Mouse (Mus musculus): ENCODE results near the gene Umod.

Gene Umod

GRCm38 (mm10) chr7:119441938-119442337, 37.1 kb downstream of the Umod start:
- DNase-seq (ENCODE audit: low read depth), result no peak

GRCm38 (mm10) chr7:119427180-119427616, 51.9 kb downstream of the Umod start:
- peak; percentile 20 for DNase-seq (ENCODE audit: low read depth)

GRCm38 (mm10) chr7:119420730-119421129, 58.4 kb downstream of the Umod start:
- DNase-seq (ENCODE audit: low read depth), result no peak

- DNase-seq (ENCODE audit: low read depth), result no peak
These were observed 60.6 kb downstream of the Umod start for GRCm38 (mm10) chr7:119418523-119418922.
